Mouse (Mus musculus): ENCODE results near the gene Cdc42bpa.

Cdc42bpa gene

DNA sequence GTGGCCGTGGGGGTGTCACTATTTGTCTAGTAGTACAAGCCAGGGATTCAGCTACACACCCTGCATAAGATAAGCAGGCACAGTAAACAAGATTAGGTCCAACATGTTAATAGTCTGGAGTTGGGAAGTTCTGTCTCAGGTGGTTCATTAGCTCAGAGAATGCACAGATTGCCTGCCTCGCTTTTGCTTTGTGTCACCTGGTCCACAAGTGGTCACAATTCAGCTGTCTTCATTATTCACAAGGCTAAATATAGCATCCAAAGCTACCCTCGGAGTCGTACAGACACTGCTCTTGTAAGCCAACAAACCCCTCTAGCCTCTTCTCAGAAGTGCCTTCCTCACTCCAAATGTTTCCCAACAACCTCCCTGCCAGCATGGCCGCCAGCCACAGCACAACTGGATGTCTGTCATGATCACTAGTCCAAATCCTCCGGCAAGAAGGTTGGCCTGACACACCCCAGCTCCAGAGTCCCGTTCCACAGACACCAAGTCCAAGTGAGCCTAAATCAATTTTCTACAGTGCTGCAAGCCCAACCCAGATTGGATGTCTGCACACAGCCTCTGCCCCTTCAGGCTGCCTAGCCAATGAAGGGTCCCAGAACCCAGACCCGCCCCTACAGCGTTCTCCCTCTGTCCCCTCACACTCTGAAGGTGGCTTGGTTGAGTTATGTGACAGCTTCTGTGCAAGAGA, 234.7 kb downstream of the Cdc42bpa start:
- peaks cover 35% of the 10 kb centered on the region for H3K4me1 ChIP-seq (replicated peaks; ENCODE audit: low read depth, low read length)
- H3K9me3 ChIP-seq (ENCODE audit: low read length) = no peaks in the 10 kb centered on the region
- TF ChIP-seq NANOG (IDR thresholded peaks at IDR 0.05; ENCODE audit: borderline replicate concordance, low read length) (no peak), CTCF (conservative IDR thresholded peaks at IDR 0.05; ENCODE audit: low read length) (no peak), POU5F1 (IDR thresholded peaks at IDR 0.05; ENCODE audit: borderline replicate concordance, low read length) (no peak)
- peaks cover 29% of the 10 kb centered on the region for H3K27me3 ChIP-seq (ENCODE audit: insufficient read depth, low read length)
- H3K4me3 ChIP-seq (replicated peaks; ENCODE audit: low read length) = peak overlapping the region; percentile 86
- H3K36me3 ChIP-seq (ENCODE audit: insufficient read depth, low read length) = no peaks in the 10 kb centered on the region

DNA sequence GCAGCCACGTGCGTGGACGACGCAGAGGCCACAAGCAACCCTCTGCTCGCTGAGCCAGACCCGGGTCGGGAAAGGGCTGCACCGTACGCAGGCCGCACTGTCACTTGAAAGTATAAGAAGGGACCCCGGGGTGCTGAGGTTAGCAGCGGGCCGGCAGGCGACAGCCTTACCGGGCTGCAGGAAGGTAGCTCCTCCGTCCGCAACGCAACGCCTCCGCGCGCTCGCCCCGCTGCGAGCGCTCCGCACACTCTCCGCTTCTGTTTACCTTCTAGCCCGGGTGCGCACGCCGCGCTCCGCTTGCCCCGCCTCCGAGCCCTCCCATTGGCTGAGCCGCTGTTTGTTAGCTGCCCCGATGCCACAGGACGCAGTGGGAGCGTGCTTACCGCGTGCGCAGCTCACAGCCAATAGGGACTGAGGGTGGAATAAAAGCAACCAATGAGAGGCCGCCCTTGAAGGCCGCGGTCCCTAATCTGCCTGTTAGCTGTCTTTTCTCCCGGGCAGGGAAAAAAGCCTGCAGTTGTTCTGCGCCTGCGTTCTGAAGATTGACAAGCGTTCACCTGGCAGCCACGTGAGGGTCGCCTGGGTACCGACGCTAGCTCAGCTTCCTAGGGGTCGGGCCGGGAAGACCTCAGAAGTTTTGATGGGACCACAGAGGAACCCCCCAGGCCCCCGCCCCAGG, 235.6 kb downstream of the Cdc42bpa start:
- TF ChIP-seq NANOG (IDR thresholded peaks at IDR 0.05; ENCODE audit: borderline replicate concordance, low read length) = no peak
- TF ChIP-seq CTCF (conservative IDR thresholded peaks at IDR 0.05; ENCODE audit: low read length) = no peak
- TF ChIP-seq POU5F1 (IDR thresholded peaks at IDR 0.05; ENCODE audit: borderline replicate concordance, low read length) = no peak
- H3K4me1 ChIP-seq (replicated peaks; ENCODE audit: low read depth, low read length) = peaks cover 35% of the 10 kb centered on the region
- no peaks in the 10 kb centered on the region for H3K36me3 ChIP-seq (ENCODE audit: insufficient read depth, low read length)
- peaks cover 29% of the 10 kb centered on the region for H3K27me3 ChIP-seq (ENCODE audit: insufficient read depth, low read length)
- peak overlapping the region; percentile 86 for H3K4me3 ChIP-seq (replicated peaks; ENCODE audit: low read length)
- H3K9me3 ChIP-seq (ENCODE audit: low read length) = no peaks in the 10 kb centered on the region

DNA sequence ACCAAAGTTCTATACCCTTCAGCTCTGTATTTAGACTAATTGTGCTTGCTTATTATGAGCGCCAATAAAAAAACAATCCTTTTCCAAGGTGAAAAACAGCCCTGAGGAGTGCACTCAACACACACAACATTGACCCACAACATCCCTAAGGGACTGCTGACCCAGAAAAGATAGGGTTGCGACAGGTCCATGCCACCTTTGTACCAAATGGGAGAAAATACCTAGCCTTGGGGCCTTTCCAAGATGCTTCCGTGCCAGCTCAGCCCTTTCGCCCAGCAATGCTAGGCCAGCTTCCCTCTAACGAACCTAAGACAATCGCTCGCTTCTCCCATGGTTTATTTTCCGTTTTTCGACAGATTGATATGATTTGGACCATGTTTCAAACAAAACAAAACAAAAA, 236.2 kb downstream of the Cdc42bpa start:
- peaks cover 34% of the 10 kb centered on the region for H3K4me1 ChIP-seq (replicated peaks; ENCODE audit: low read depth, low read length)
- H3K36me3 ChIP-seq (ENCODE audit: insufficient read depth, low read length) = no peaks in the 10 kb centered on the region
- H3K27me3 ChIP-seq (ENCODE audit: insufficient read depth, low read length) = peaks cover 29% of the 10 kb centered on the region
- TF ChIP-seq POU5F1 (IDR thresholded peaks at IDR 0.05; ENCODE audit: borderline replicate concordance, low read length) = no peak
- TF ChIP-seq CTCF (conservative IDR thresholded peaks at IDR 0.05; ENCODE audit: low read length) = no peak
- no peak for TF ChIP-seq NANOG (IDR thresholded peaks at IDR 0.05; ENCODE audit: borderline replicate concordance, low read length)
- no peaks in the 10 kb centered on the region for H3K9me3 ChIP-seq (ENCODE audit: low read length)
- H3K4me3 ChIP-seq (replicated peaks; ENCODE audit: low read length) = peak overlapping the region; percentile 86

DNA sequence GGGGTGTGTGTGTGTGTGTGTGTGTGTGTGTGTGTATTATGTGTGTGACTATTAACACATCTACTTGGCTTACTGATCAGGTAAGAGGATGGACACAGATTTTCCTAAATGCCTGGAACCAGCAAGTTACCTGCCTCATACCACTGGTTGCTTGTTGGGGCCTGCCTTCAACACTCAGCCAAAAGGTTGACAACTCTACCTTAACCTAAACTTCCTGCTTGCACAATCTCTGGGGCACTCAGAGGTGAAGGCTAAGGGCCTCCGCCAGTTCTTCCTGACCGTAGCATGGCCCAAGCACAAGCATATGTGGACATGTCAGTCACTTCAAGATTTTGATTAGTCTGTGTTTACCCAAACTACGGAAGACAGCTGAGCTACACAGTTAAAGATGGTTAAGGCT, 237.7 kb downstream of the Cdc42bpa start:
- H3K27me3 ChIP-seq (ENCODE audit: insufficient read depth, low read length) = peaks cover 29% of the 10 kb centered on the region
- H3K36me3 ChIP-seq (ENCODE audit: insufficient read depth, low read length) = no peaks in the 10 kb centered on the region
- peaks cover 23% of the 10 kb centered on the region for H3K4me1 ChIP-seq (replicated peaks; ENCODE audit: low read depth, low read length)
- no peaks in the 10 kb centered on the region for H3K9me3 ChIP-seq (ENCODE audit: low read length)
- H3K4me3 ChIP-seq (replicated peaks; ENCODE audit: low read length) = no peak overlapping the region
- no peak for TF ChIP-seq NANOG (IDR thresholded peaks at IDR 0.05; ENCODE audit: borderline replicate concordance, low read length)
- TF ChIP-seq CTCF (conservative IDR thresholded peaks at IDR 0.05; ENCODE audit: low read length) = no peak
- no peak for TF ChIP-seq POU5F1 (IDR thresholded peaks at IDR 0.05; ENCODE audit: borderline replicate concordance, low read length)

DNA sequence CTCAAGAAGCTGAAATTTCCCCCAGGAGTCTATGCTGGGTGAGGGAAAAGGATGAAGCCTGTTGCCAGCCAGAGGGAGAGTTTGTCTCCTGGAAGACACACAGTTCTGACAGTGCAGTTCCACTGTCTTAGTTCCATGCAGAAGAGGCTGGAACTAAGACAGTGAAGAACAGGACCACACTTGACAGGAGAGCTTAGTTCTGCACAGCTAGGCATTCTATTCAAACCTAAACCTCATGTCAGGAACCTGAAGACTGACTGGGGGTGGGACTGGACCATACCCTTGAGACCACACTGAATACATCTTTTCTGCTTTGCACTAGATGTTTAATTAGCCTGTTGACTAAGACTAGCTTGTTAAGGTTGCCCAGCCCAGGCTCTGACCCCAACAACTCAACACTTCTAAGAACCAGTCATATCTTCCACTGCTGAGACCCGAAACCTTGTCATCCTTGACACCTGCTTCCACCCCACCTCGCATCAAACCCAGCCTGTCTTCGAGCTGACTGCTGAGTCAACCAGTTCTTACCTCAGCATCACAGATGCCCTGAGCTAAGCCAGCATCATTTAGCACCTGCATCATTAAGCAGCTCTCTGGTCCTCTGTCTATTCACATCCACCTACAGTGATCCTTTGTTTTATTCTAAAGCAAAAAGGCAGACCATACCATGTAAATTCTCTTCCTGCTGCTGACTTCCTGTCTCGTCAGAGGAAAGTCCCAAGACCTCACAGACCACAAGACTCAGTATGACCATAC, 238.9 kb downstream of the Cdc42bpa start, which contains the start of gene Coq8a:
TSS of gene Coq8a (minus strand) at position 644 of the 756 bp plus-strand sequence.
- Histone ChIP-seq H3K4me3 (replicated peaks; ENCODE audit: low read length) (no peak within 1 kb of the TSS), H3K4me1 (replicated peaks; ENCODE audit: low read depth, low read length) (peaks cover 20% of the 10 kb centered on the region), H3K27me3 (ENCODE audit: insufficient read depth, low read length) (peaks cover 29% of the 10 kb centered on the region), H3K9me3 (ENCODE audit: low read length) (peaks cover 2% of the 10 kb centered on the region), H3K36me3 (ENCODE audit: insufficient read depth, low read length) (no peaks in the 10 kb centered on the region)
- no peak for TF ChIP-seq NANOG (IDR thresholded peaks at IDR 0.05; ENCODE audit: borderline replicate concordance, low read length)
- TF ChIP-seq POU5F1 (IDR thresholded peaks at IDR 0.05; ENCODE audit: borderline replicate concordance, low read length) = no peak
- TF ChIP-seq CTCF (conservative IDR thresholded peaks at IDR 0.05; ENCODE audit: low read length) = no peak

DNA sequence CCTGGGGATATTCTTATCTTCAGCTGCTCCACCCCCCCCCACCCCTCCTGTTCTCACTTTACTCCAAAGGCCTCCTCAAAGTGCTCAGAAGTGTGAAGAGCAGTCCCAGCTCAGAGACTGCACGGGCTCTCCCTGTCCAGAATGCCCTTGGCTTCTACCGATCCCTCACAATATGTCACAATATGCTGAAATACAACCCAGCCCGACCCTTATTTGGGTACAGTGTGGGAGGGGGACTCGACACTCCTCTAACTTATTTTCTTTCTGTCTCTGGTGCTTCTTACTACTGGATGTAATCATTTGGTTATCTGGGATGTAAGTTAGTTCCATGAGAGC, 239.4 kb downstream of the Cdc42bpa start:
- no peaks in the 10 kb centered on the region for H3K36me3 ChIP-seq (ENCODE audit: insufficient read depth, low read length)
- H3K4me3 ChIP-seq (replicated peaks; ENCODE audit: low read length) = no peak overlapping the region
- H3K9me3 ChIP-seq (ENCODE audit: low read length) = peaks cover 7% of the 10 kb centered on the region
- TF ChIP-seq CTCF (conservative IDR thresholded peaks at IDR 0.05; ENCODE audit: low read length) (no peak), NANOG (IDR thresholded peaks at IDR 0.05; ENCODE audit: borderline replicate concordance, low read length) (no peak), POU5F1 (IDR thresholded peaks at IDR 0.05; ENCODE audit: borderline replicate concordance, low read length) (no peak)
- H3K27me3 ChIP-seq (ENCODE audit: insufficient read depth, low read length) = peaks cover 29% of the 10 kb centered on the region
- H3K4me1 ChIP-seq (replicated peaks; ENCODE audit: low read depth, low read length) = peaks cover 15% of the 10 kb centered on the region

DNA sequence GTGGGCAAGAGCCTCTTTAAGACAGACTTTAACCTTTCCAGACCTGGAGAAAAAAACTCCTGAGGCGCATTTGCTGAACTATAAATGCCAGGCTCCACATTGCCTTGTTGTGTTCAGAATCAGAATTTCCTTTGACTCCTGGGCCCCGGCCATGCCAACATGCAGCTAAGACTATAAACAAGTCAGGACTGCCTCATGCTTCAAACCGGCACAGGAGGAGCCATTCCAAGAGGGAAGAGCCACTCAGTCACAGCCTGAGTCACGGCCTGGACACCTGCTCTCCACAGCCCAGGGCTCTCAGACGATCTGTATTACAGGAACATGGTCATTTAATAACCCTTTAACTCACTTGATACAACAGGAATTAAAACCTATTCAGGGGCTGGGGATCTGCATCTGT, 240.4 kb downstream of the Cdc42bpa start:
- H3K4me1 ChIP-seq (replicated peaks; ENCODE audit: low read depth, low read length) = peaks cover 6% of the 10 kb centered on the region; the same call in 1 of the 2 replicates
- TF ChIP-seq CTCF (conservative IDR thresholded peaks at IDR 0.05; ENCODE audit: low read length) (no peak), POU5F1 (IDR thresholded peaks at IDR 0.05; ENCODE audit: borderline replicate concordance, low read length) (no peak), NANOG (IDR thresholded peaks at IDR 0.05; ENCODE audit: borderline replicate concordance, low read length) (no peak)
- H3K27me3 ChIP-seq (ENCODE audit: insufficient read depth, low read length) = peaks cover 29% of the 10 kb centered on the region
- no peak overlapping the region for H3K4me3 ChIP-seq (replicated peaks; ENCODE audit: low read length)
- no peaks in the 10 kb centered on the region for H3K36me3 ChIP-seq (ENCODE audit: insufficient read depth, low read length)
- H3K9me3 ChIP-seq (ENCODE audit: low read length) = peaks cover 15% of the 10 kb centered on the region

DNA sequence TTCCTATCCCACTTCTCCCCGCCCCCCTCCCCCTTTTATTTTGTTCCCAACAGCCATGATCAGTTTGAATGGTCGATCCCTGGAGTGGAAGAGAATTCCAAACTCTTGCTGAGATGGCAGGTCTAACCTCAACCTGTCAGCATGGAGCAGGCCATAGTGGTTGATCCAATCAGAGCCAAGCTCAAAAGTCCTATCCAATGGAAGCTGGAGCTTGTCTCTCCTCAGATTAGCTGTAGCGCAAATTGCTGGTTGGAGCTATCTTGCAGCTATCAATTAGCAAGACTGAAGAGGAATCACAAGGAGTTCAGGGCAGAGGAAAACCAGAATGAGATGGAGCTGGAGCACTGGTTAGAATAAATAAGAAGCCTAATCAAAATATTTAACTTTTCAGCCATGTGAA, 248.1 kb downstream of the Cdc42bpa start:
- Histone ChIP-seq H3K9me3 (ENCODE audit: low read length) (peaks cover 15% of the 10 kb centered on the region), H3K4me3 (replicated peaks; ENCODE audit: low read length) (no peak overlapping the region), H3K4me1 (replicated peaks; ENCODE audit: low read depth, low read length) (peaks cover 31% of the 10 kb centered on the region), H3K36me3 (ENCODE audit: insufficient read depth, low read length) (no peaks in the 10 kb centered on the region), H3K27me3 (ENCODE audit: insufficient read depth, low read length) (peaks cover 3% of the 10 kb centered on the region; the same call in 1 of the 2 replicates)
- TF ChIP-seq CTCF (conservative IDR thresholded peaks at IDR 0.05; ENCODE audit: low read length) (no peak), POU5F1 (IDR thresholded peaks at IDR 0.05; ENCODE audit: borderline replicate concordance, low read length) (no peak), NANOG (IDR thresholded peaks at IDR 0.05; ENCODE audit: borderline replicate concordance, low read length) (no peak)
